Mouse (Mus musculus) lung, postnatal 0 days (tissue): ENCODE measurements at regions not wholly inside any gene's neighbourhood (a gene's known extent, or its start where the extent isn't known, plus 50 kb on each side); places are given as distances from the start of the nearest gene placed in this dataset.

Experiments
- CTCF ChIP-seq: IDR thresholded peaks from 2 replicates; pipeline ENCODE4 v1.5.1; 2016; ENCODE audit warnings: antibody characterized with exemption, mild to moderate bottlenecking
- EP300 ChIP-seq: IDR thresholded peaks from 2 replicates; pipeline ENCODE4 v1.6.1; 2016; ENCODE audit warnings: antibody characterized with exemption, mild to moderate bottlenecking, control low read depth

DNA sequence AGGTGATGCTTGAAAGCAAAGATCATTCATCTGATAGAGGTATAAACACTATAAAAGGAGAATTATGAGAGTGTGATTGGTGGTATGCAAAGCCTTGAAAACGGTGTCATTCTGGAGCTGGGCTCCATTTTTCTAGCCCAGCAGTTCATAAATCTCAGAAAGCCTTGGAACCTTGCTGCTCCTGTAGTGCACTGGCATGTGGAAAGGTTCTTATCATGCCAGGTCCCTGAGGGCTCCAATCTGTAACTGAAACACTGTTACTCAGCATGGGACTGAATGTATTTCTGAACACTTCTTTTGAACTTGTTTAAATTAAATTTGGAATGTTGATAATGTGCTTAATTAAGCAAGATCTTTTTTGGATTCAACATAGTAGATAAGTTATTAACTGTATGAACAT, 352.0 kb upstream of the Ngly1 start:
- TF ChIP-seq CTCF (no peak), EP300 (no peak)
